Mouse (Mus musculus) cerebellum, adult 2 months (tissue): ENCODE measurements at regions not wholly inside any gene's neighbourhood (a gene's known extent, or its start where the extent isn't known, plus 50 kb on each side); places are given as distances from the start of the nearest gene placed in this dataset.

Experiments used
- DNase-seq, 2 experiments: peaks; one replicate each; pipeline ENCODE4 v3.0.0; 2021
- H3K27ac ChIP-seq: fragments of 200-500 bp; 2 replicates; pipeline ENCODE4 v1.5.1; 2012; ENCODE audit warnings: low read length, control low read depth, inconsistent platforms; ENCODE audit not compliant: insufficient read depth
- H3K27me3 ChIP-seq: fragments of 200-500 bp; 2 replicates; pipeline ENCODE4 v1.6.1; 2012; ENCODE audit warnings: inconsistent platforms, mild to moderate bottlenecking, low read length, moderate library complexity; ENCODE audit not compliant: control insufficient read depth, insufficient read depth
- H3K4me1 ChIP-seq: fragments of 200-500 bp; 2 replicates; pipeline ENCODE4 v1.6.1; 2011; ENCODE audit warnings: low read length; ENCODE audit not compliant: control insufficient read depth, insufficient read depth
- H3K4me3 ChIP-seq: fragments of 200-500 bp; replicated peaks from 2 replicates; pipeline ENCODE3; 2011; ENCODE audit warnings: mild to moderate bottlenecking, low read depth, low read length, control low read depth; ENCODE audit not compliant: insufficient read depth
- CTCF ChIP-seq: fragments of 200-500 bp; IDR thresholded peaks from 2 replicates; pipeline ENCODE4 v1.5.1; 2011; ENCODE audit warnings: low read depth, mild to moderate bottlenecking, control low read depth, low read length, moderate library complexity, borderline replicate concordance; ENCODE audit not compliant: insufficient read depth
- POLR2A ChIP-seq: fragments of 200-500 bp; IDR thresholded peaks from 2 replicates; pipeline ENCODE4 v1.6.1; 2011; ENCODE audit warnings: low read length, control low read depth, borderline replicate concordance; ENCODE audit not compliant: insufficient read depth
- WGBS: fragments of 180-500 bp; shearing (Covaris S2); methylation state at CpG from one replicate; pipeline ENCODE4 v1.1.7; 2018; 5-methylcytosine and 5-hydroxymethylcytosine counted together

GRCm38 (mm10) chr3:9959716-9960661 is 127.9 kb upstream of the Gm9833 start:
- peaks cover 5% of the 10 kb centered on the region for H3K4me1 ChIP-seq
- peak; percentile 74 to 80 for DNase-seq
- WGBS: 37% methylated on average over 37 of the region's 37 CpGs
- TF ChIP-seq CTCF (0 out of 2 replicates have a peak, but pooled peaks have one; percentile 9), POLR2A (no peak)
- no peaks in the 10 kb centered on the region for H3K27me3 ChIP-seq
- no peak overlapping the region for H3K27ac ChIP-seq
- H3K4me3 ChIP-seq: peak overlapping the region; percentile 0

DNA sequence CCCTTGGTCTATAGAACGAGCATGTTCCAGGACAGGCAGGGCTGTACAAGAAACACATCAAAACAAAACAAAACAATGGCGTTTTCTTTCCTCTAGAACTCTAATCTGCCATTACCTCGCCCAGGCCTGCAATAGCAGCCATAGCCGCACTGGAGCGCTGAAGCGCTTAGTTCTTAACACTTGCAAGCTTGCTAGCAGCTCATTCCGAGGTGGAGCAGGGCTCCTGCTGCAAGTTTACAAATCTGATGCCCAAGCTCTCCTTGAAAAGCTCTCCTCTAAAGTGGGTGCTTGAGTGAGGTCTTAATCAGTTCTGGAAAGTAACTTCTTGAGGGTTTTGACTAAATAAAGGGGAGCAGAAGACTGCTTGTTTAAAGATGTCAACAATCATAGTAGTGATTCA is 127.2 kb upstream of the Gm9833 start:
- Histone ChIP-seq H3K27me3 (no peaks in the 10 kb centered on the region), H3K4me1 (peaks cover 5% of the 10 kb centered on the region), H3K27ac (no peak overlapping the region), H3K4me3 (no peak overlapping the region)
- 67% methylated on average over 7 of the region's 7 CpGs for WGBS
- DNase-seq: peak in 1 of 2 experiments; percentile 23
- TF ChIP-seq POLR2A: no peak
- no peak for TF ChIP-seq CTCF
